Mouse (Mus musculus) lung, embryonic 14.5 days (tissue): ENCODE measurements around the gene 6430571L13Rik. TPM values are rescaled to one million over a fixed set of nuclear protein-coding genes. Genes with fewer than 3 reads are reported as not detected.
A peak's percentile ranks its signal among the peaks of the same experiment; 100 is the strongest.

Source experiments
- ATAC-seq: fragments of 200-750 bp; cut with Nextera tagmentation; 2 replicates; pipeline ENCODE4 v1.8.0; 2017; ENCODE audit warnings: mild to moderate bottlenecking, moderate TSS enrichment, moderate library complexity; ENCODE audit not compliant: insufficient read depth
- DNase-seq: peaks from one replicate; pipeline ENCODE4 v3.0.0-alpha.2; 2015
- H3K27ac ChIP-seq: fragments of 300-500 bp; sonication (generic); 2 replicates; pipeline ENCODE4 v1.5.1; 2014; ENCODE audit warnings: low read depth, mild to moderate bottlenecking, moderate library complexity
- H3K27me3 ChIP-seq: fragments of 300-500 bp; sonication (generic); 2 replicates; pipeline ENCODE4 v1.6.1; 2014; ENCODE audit warnings: low read length, control low read depth; ENCODE audit not compliant: insufficient read depth
- H3K36me3 ChIP-seq: fragments of 300-500 bp; sonication (generic); 2 replicates; pipeline ENCODE4 v1.6.1; 2014; ENCODE audit warnings: control low read depth; ENCODE audit not compliant: insufficient read depth
- H3K4me1 ChIP-seq: fragments of 300-500 bp; sonication (generic); 2 replicates; pipeline ENCODE4 v1.6.1; 2014; ENCODE audit warnings: antibody characterized with exemption, control low read depth; ENCODE audit not compliant: insufficient read depth
- H3K4me2 ChIP-seq: fragments of 300-500 bp; sonication (generic); 2 replicates; pipeline ENCODE4 v1.6.1; 2014; ENCODE audit warnings: mild to moderate bottlenecking
- H3K4me3 ChIP-seq: fragments of 300-500 bp; sonication (generic); 2 replicates; pipeline ENCODE4 v1.5.1; 2014; ENCODE audit warnings: low read depth, low read length
- H3K9ac ChIP-seq: fragments of 300-500 bp; sonication (generic); 2 replicates; pipeline ENCODE4 v1.6.1; 2014
- H3K9me3 ChIP-seq: fragments of 300-500 bp; sonication (generic); 2 replicates; pipeline ENCODE4 v1.6.1; 2016; ENCODE audit warnings: low read depth, low read length, control low read depth
- CTCF ChIP-seq: IDR thresholded peaks from 2 replicates; pipeline ENCODE4 v1.5.1; 2016; ENCODE audit warnings: antibody characterized with exemption, low read depth
- WGBS: fragments of 180-500 bp; shearing (Covaris S2); extraction: QIAGEN DNeasy Blood & Tissue Kit; methylation state at CpG from one replicate; pipeline ENCODE4 v1.1.7; 2014; 5-methylcytosine and 5-hydroxymethylcytosine counted together
- polyA plus RNA-seq: library from polyadenylated mRNA; unstranded; fragments of >200 nt; fragmentation: Nextera tagmentation; extraction: Ambion mirVana; gene quantifications from 2 replicates; pipeline ENCODE4 v1.2.1, GENCODE M21; 2014

6430571L13Rik gene
- polyA plus RNA-seq, 1 experiment from 2014 or later: 0.28 TPM

DNA sequence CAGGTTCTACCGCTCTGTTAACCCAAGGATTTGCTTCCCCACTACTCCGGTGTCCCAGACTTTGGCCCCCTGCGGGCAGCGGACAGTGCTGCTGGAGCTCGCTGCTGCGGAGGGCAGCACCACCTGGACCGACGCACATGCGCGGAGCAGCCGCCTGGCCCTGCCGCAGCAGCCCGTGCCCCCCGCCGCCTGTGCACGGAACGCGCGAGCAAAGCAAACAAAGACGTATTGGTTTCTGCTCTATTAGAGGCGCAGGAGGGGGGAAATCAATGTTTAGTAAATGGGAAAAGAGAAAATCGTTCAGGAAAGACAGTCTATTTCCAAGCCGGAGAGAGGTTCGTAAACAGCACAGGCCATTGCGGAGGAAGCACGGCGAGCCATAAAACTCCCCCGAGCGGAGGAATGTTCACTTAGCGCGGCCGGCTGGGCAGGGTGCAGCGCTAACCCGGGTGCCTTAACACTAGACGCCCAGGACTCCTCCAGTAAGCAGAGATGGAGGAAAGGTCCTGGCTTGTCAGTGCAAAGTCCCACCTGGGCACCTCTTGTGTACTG is 37.6 kb downstream of the 6430571L13Rik start:
- H3K9ac ChIP-seq: no peak overlapping the region
- ATAC-seq (peak; percentile 47; the same call in 1 of the 2 replicates), DNase-seq (peak; percentile 39)
- H3K9me3 ChIP-seq: no peaks in the 10 kb centered on the region
- peaks cover 71% of the 10 kb centered on the region for H3K27me3 ChIP-seq
- no peak overlapping the region for H3K27ac ChIP-seq
- H3K36me3 ChIP-seq: no peaks in the 10 kb centered on the region
- peak; percentile 3; the same call in 1 of the 2 replicates for TF ChIP-seq CTCF
- H3K4me2 ChIP-seq: peak overlapping the region; percentile 56
- peak overlapping the region; percentile 26 for H3K4me3 ChIP-seq
- WGBS: 0% methylated on average over 35 of the region's 35 CpGs
- no peaks in the 10 kb centered on the region for H3K4me1 ChIP-seq

DNA sequence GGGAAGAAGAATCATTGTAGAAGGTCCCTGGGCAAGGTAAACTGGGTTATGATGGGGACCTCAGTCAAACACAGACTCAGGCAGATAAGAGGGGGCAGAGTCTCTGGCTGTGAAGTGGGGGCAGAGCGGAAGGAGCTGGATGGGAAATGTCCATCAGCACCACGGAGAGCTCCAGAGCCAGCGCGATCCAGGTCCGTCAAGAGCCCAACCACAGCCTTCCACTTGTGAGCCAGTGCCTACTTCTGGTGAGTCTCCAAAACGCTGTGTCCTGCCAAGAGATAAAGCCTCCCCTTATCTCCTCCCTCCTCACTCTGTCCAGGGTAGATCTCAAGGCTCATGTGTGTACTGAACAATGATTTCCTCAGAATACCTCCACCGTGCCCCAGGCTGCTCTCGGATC is 41.3 kb downstream of the 6430571L13Rik start:
- 9% methylated on average over 8 of the region's 8 CpGs for WGBS
- DNase-seq (peak; percentile 82), ATAC-seq (peak; percentile 31; the same call in 1 of the 2 replicates)
- H3K27me3 ChIP-seq: peaks cover 57% of the 10 kb centered on the region
- H3K4me1 ChIP-seq: no peaks in the 10 kb centered on the region
- no peak overlapping the region for H3K4me3 ChIP-seq
- no peak overlapping the region for H3K9ac ChIP-seq
- H3K27ac ChIP-seq: no peak overlapping the region
- no peak overlapping the region for H3K4me2 ChIP-seq
- no peaks in the 10 kb centered on the region for H3K9me3 ChIP-seq
- H3K36me3 ChIP-seq: no peaks in the 10 kb centered on the region
- TF ChIP-seq CTCF: no peak

DNA sequence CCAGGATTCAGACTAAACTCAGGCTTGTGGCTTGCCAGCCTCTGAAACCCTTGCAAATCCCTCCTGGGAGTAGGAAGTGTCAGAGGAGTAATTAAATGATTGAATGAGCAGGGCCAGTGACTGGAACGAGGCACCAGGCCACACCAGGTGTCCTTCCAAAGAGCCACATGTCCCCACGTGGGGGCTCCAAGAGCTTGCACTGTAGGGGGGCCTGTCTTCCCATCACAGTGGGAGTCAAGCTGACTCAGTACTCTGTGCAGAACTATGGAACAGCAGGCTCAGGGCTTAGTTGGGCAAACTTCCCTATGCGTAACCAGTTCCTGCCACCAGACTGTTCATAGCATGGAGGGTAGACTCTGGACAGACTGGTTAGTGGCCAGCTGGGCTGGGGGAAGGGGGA is 44.0 kb downstream of the 6430571L13Rik start:
- Histone ChIP-seq H3K27ac (no peak overlapping the region), H3K4me2 (no peak overlapping the region), H3K4me3 (no peak overlapping the region), H3K36me3 (no peaks in the 10 kb centered on the region), H3K27me3 (peaks cover 36% of the 10 kb centered on the region), H3K4me1 (no peaks in the 10 kb centered on the region), H3K9me3 (no peaks in the 10 kb centered on the region), H3K9ac (no peak overlapping the region)
- ATAC-seq: no peak
- no peak for DNase-seq
- TF ChIP-seq CTCF: no peak
- WGBS: 34% methylated on average over 3 of the region's 3 CpGs

DNA sequence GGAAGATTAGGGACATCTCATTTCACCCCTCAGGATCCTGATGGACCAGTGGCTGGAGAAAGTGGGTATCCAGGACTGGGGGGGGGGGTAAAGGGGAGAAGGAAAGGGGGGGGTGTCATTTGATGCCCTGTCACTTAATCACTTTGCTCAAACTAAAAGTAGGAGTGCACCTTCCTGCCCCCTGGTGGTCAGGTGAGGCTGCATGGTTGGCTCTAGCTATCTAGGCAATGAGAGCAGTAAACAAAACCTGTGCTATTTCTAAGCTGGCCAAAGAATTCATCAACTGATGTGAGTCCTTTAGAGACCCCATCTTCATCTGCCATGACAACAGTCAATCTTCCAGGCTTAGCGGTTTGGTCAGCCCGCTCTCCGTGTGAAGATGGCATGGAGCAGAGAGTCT is 46.3 kb downstream of the 6430571L13Rik start:
- Histone ChIP-seq H3K4me3 (no peak overlapping the region), H3K4me1 (no peaks in the 10 kb centered on the region), H3K27ac (no peak overlapping the region), H3K9ac (no peak overlapping the region), H3K27me3 (peaks cover 19% of the 10 kb centered on the region), H3K36me3 (no peaks in the 10 kb centered on the region), H3K9me3 (no peaks in the 10 kb centered on the region), H3K4me2 (no peak overlapping the region)
- peak; percentile 21 for DNase-seq
- TF ChIP-seq CTCF: peak; percentile 61
- WGBS: 59% methylated on average over 3 of the region's 3 CpGs
- ATAC-seq: no peak

DNA sequence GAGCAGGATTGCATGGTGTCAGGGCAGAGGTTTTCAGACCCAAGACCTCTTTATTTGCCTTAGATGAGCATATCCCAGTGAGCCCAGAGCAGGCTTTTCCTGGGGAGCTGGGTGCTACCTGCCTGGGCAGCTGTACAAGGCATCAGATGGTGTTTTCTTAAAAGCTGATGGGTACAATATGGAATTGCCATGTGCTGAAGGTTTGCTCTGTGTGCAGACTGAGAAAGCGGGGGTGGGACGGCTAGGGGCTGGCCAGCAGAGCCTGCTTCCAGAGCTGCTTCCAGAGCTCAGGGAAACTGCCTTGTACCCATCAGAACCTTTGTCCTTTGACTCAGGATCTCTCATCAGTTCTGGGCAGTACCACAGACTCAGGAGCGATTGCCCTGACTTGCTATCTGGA is 47.3 kb downstream of the 6430571L13Rik start:
- no peak overlapping the region for H3K9ac ChIP-seq
- no peak for DNase-seq
- no peaks in the 10 kb centered on the region for H3K9me3 ChIP-seq
- no peak overlapping the region for H3K4me3 ChIP-seq
- no peak overlapping the region for H3K4me2 ChIP-seq
- WGBS: 80% methylated on average over 3 of the region's 3 CpGs
- no peak for TF ChIP-seq CTCF
- no peak overlapping the region for H3K27ac ChIP-seq
- H3K4me1 ChIP-seq: no peaks in the 10 kb centered on the region
- peaks cover 10% of the 10 kb centered on the region for H3K27me3 ChIP-seq
- H3K36me3 ChIP-seq: no peaks in the 10 kb centered on the region
- no peak for ATAC-seq

DNA sequence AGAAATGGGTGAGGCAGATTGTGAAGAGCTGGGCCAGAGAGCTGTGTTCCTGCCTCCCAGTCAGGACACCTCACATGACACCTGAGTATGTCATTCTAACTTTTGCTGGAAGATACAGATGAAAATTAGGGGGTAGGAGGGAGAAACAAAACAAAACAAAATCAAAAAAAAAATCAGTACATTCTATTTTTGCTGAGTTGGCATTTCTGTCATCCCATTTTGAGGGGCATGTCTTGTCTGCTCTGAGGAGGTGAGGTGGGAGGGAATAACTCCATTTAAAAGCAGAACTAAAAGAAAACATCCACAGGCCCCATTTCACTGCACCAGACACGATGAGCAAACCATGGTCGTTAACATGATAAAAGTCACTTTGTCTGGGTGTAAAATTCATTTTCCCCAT is 47.9 kb downstream of the 6430571L13Rik start:
- Histone ChIP-seq H3K36me3 (no peaks in the 10 kb centered on the region), H3K27ac (no peak overlapping the region), H3K4me3 (no peak overlapping the region), H3K27me3 (peaks cover 5% of the 10 kb centered on the region; the same call in 1 of the 2 replicates), H3K9ac (no peak overlapping the region), H3K4me2 (no peak overlapping the region), H3K4me1 (no peaks in the 10 kb centered on the region), H3K9me3 (no peaks in the 10 kb centered on the region)
- WGBS: 58% methylated on average over 2 of the region's 2 CpGs
- no peak for DNase-seq
- ATAC-seq: no peak
- TF ChIP-seq CTCF: no peak

DNA sequence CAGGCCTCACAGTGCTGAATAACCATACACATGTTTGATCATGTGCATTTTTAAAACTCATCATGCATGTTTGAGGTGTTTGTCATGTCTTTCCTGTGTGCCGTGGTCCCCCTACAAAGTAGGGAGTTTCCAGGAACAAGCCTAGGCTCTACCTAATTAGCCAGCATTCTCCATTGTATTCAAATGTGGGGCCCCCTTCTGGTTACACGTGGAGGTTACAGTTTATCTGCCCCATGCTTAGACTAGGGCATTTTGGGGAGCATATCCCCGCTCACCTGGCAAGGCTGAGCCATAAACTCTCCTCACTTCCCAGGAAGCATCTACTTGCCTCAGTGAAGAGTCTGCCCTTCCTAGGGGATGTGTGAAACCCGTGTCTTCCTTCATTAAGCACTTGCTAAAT is 56.0 kb downstream of the 6430571L13Rik start:
- no peak for TF ChIP-seq CTCF
- no peak overlapping the region for H3K27ac ChIP-seq
- H3K4me3 ChIP-seq: no peak overlapping the region
- 0 out of 2 replicates have a peak, but pooled peaks cover 5% of the 10 kb centered on the region for H3K4me1 ChIP-seq
- H3K4me2 ChIP-seq: no peak overlapping the region
- no peak for DNase-seq
- no peaks in the 10 kb centered on the region for H3K36me3 ChIP-seq
- H3K9ac ChIP-seq: no peak overlapping the region
- ATAC-seq: no peak
- no peaks in the 10 kb centered on the region for H3K9me3 ChIP-seq
- peaks cover 49% of the 10 kb centered on the region for H3K27me3 ChIP-seq
- WGBS: 29% methylated on average over 4 of the region's 4 CpGs
